Mouse (Mus musculus) bone marrow, adult 2 months (tissue): ENCODE data around the gene Ccr7.

Experiments
- CTCF ChIP-seq: fragments of 200-500 bp; IDR thresholded peaks from 2 replicates; pipeline ENCODE4 v1.5.1; 2011; ENCODE audit warnings: low read length, control low read depth; ENCODE audit not compliant: control insufficient read depth, insufficient read depth
- POLR2A ChIP-seq: fragments of 200-500 bp; IDR thresholded peaks from 2 replicates; pipeline ENCODE4 v1.6.1; 2011; ENCODE audit warnings: low read depth, mild to moderate bottlenecking, control low read depth, low read length, borderline replicate concordance; ENCODE audit not compliant: control insufficient read depth

- TF ChIP-seq POLR2A (no peak), CTCF (no peak)
These were observed 23.0 kb upstream of the Ccr7 start for GRCm38 (mm10) chr11:99177925-99178198.
